Mouse (Mus musculus): ENCODE results near the gene Snapc5. TPM values are rescaled to one million over a fixed set of nuclear protein-coding genes. Genes with fewer than 3 reads are reported as not detected.

Snapc5 gene
- polyA plus RNA-seq, 1 experiment from 2014 or later = 27.9 TPM

DNA sequence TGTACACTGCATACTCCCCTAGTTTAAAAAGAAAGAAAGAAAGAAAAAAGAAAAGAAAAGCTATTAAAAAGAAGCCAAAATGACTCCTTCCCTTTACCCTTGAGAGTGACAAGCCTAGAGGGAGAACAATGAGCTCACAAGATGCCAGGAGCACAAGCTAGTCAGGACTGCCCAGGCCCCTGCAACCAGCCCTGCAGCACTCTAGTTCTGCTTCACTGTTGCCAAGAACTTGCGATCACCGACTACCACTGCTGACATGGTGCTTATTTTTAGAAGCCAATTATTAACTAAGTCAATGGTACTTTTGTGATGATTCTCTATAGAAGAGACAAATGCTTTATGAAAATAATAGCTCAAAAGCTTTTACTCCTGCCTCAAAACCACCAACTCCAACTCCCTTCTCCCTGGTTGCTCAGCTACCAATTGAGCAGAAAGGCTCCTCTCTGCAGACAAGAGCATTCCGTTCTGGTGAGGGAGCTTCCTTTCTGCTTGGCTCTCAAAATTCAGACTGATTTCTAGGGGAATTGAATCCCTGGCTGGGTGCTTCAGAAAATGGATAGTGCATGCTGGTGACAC is 28.5 kb downstream of the Snapc5 start:
- Histone ChIP-seq H3K4me1 (ENCODE audit: control insufficient read depth, insufficient read depth, low read length) (no peaks in the 10 kb centered on the region), H3K27me3 (ENCODE audit: control insufficient read depth, insufficient read depth, low read length) (no peaks in the 10 kb centered on the region), H3K27ac (ENCODE audit: low read length) (no peak overlapping the region), H3K9ac (replicated peaks; ENCODE audit: low read depth, low read length) (no peak overlapping the region), H3K36me3 (ENCODE audit: control insufficient read depth, insufficient read depth, low read length) (peaks cover 25% of the 10 kb centered on the region), H3K9me3 (ENCODE audit: control insufficient read depth, low read depth, low read length) (no peaks in the 10 kb centered on the region), H3K4me3 (ENCODE audit: low read depth, low read length) (no peak overlapping the region), H3K4me2 (replicated peaks; ENCODE audit: low read depth, low read length) (no peak overlapping the region)
- WGBS = 72% methylated on average over 3 of the region's 3 CpGs
- no peak for ATAC-seq (ENCODE audit: insufficient number of reproducible peaks, insufficient read depth, low FRiP score, low read depth)

DNA sequence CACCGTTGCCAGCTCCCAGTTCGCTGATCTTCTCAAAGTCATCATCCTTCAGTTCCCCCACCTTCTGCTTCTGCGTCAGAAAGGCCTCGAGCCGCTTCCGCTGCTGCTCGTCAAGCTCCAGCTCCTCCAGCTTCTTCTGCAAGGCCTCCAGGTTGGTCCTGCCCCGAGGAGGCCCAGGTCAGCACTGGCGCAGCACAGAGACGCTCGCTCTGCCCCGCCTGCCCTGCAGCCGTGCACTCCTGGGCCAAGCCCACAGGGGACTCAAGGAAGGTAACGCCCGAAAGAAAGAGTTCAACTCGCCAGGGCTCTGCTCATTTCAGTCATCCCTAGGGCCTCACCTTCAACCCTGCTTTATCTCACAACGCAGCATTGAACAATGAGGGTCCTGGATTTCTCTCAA is 35.4 kb downstream of the Snapc5 start:
- no peak overlapping the region for H3K27ac ChIP-seq (ENCODE audit: low read length)
- H3K4me2 ChIP-seq (replicated peaks; ENCODE audit: low read depth, low read length) = no peak overlapping the region
- no peaks in the 10 kb centered on the region for H3K9me3 ChIP-seq (ENCODE audit: control insufficient read depth, low read depth, low read length)
- peaks cover 13% of the 10 kb centered on the region; the same call in 1 of the 2 replicates for H3K36me3 ChIP-seq (ENCODE audit: control insufficient read depth, insufficient read depth, low read length)
- no peaks in the 10 kb centered on the region for H3K27me3 ChIP-seq (ENCODE audit: control insufficient read depth, insufficient read depth, low read length)
- H3K4me3 ChIP-seq (ENCODE audit: low read depth, low read length) = no peak overlapping the region
- 87% methylated on average over 17 of the region's 17 CpGs for WGBS
- peaks cover 2% of the 10 kb centered on the region; the same call in 1 of the 2 replicates for H3K4me1 ChIP-seq (ENCODE audit: control insufficient read depth, insufficient read depth, low read length)
- no peak for ATAC-seq (ENCODE audit: insufficient number of reproducible peaks, insufficient read depth, low FRiP score, low read depth)
- H3K9ac ChIP-seq (replicated peaks; ENCODE audit: low read depth, low read length) = no peak overlapping the region

DNA sequence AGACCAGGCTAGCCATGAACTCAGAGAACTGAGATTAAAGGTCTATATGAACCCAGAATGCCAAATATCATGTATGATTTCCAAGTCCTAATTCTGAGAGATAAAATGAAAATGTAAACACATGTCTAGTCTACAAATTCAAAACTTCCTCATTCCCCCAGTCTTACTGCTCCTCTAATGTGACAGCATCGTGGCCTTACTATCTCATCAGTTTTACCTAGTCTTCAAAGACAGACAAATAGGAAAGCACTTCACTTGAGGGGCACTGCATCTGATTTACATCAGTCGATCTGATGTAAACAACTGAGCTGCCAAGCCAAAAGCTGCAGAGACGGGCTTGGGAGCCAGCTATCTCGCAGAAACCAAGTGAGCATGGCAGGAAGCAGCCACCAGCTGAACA is 37.0 kb downstream of the Snapc5 start:
- Histone ChIP-seq H3K4me1 (ENCODE audit: control insufficient read depth, insufficient read depth, low read length) (peaks cover 2% of the 10 kb centered on the region; the same call in 1 of the 2 replicates), H3K4me3 (ENCODE audit: low read depth, low read length) (no peak overlapping the region), H3K36me3 (ENCODE audit: control insufficient read depth, insufficient read depth, low read length) (peaks cover 12% of the 10 kb centered on the region; the same call in 1 of the 2 replicates), H3K27ac (ENCODE audit: low read length) (no peak overlapping the region), H3K4me2 (replicated peaks; ENCODE audit: low read depth, low read length) (no peak overlapping the region), H3K9me3 (ENCODE audit: control insufficient read depth, low read depth, low read length) (no peaks in the 10 kb centered on the region), H3K9ac (replicated peaks; ENCODE audit: low read depth, low read length) (no peak overlapping the region), H3K27me3 (ENCODE audit: control insufficient read depth, insufficient read depth, low read length) (no peaks in the 10 kb centered on the region)
- 47% methylated on average over 4 of the region's 4 CpGs for WGBS
- ATAC-seq (ENCODE audit: insufficient number of reproducible peaks, insufficient read depth, low FRiP score, low read depth) = no peak

DNA sequence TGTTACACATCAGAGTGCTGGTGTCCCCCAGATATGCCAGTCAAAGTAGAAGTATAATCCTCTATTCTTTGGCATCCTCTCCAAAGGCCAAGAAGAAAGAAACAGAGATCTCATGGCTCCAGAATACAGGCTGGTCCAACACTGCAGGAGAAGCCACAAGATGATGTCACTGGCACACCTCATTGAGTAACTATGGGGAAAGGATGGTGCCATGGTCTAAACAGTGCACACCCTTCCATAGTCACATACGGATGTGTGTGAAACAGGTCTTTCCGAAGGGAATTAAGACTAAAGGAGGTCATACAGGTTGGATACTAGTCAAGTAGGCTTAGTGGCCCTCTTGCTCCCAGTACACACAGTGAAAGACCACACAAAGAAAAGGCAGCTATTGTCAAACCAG is 37.6 kb downstream of the Snapc5 start:
- H3K9me3 ChIP-seq (ENCODE audit: control insufficient read depth, low read depth, low read length) = no peaks in the 10 kb centered on the region
- no peak for ATAC-seq (ENCODE audit: insufficient number of reproducible peaks, insufficient read depth, low FRiP score, low read depth)
- H3K4me1 ChIP-seq (ENCODE audit: control insufficient read depth, insufficient read depth, low read length) = peaks cover 2% of the 10 kb centered on the region; the same call in 1 of the 2 replicates
- H3K36me3 ChIP-seq (ENCODE audit: control insufficient read depth, insufficient read depth, low read length) = peaks cover 9% of the 10 kb centered on the region; the same call in 1 of the 2 replicates
- WGBS = 88% methylated on average over 2 of the region's 2 CpGs
- H3K4me3 ChIP-seq (ENCODE audit: low read depth, low read length) = no peak overlapping the region
- no peaks in the 10 kb centered on the region for H3K27me3 ChIP-seq (ENCODE audit: control insufficient read depth, insufficient read depth, low read length)
- no peak overlapping the region for H3K4me2 ChIP-seq (replicated peaks; ENCODE audit: low read depth, low read length)
- H3K27ac ChIP-seq (ENCODE audit: low read length) = no peak overlapping the region
- H3K9ac ChIP-seq (replicated peaks; ENCODE audit: low read depth, low read length) = no peak overlapping the region

DNA sequence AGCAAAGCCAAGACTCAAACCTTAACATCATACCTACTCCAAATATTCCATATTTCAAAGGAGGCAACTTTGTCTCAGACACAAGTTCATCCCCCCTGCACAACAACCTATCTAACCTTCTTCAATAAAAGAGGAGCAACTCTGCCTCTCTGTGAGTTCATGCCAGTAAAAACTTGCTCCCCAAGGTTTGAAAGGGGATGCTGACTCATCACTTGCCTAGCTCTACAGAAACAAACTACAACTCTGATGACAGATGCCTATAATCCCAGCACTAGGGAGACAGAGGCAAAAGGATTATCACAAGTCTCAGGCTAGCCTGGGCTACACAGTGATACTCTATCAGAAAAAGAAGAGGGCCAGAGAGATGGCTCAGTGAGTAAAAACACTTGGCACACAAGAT is 38.8 kb downstream of the Snapc5 start:
- no peak overlapping the region for H3K27ac ChIP-seq (ENCODE audit: low read length)
- peaks cover 2% of the 10 kb centered on the region; the same call in 1 of the 2 replicates for H3K4me1 ChIP-seq (ENCODE audit: control insufficient read depth, insufficient read depth, low read length)
- H3K9ac ChIP-seq (replicated peaks; ENCODE audit: low read depth, low read length) = no peak overlapping the region
- no peak overlapping the region for H3K4me2 ChIP-seq (replicated peaks; ENCODE audit: low read depth, low read length)
- H3K36me3 ChIP-seq (ENCODE audit: control insufficient read depth, insufficient read depth, low read length) = peaks cover 4% of the 10 kb centered on the region; the same call in 1 of the 2 replicates
- H3K9me3 ChIP-seq (ENCODE audit: control insufficient read depth, low read depth, low read length) = no peaks in the 10 kb centered on the region
- no peaks in the 10 kb centered on the region for H3K27me3 ChIP-seq (ENCODE audit: control insufficient read depth, insufficient read depth, low read length)
- no peak for ATAC-seq (ENCODE audit: insufficient number of reproducible peaks, insufficient read depth, low FRiP score, low read depth)
- H3K4me3 ChIP-seq (ENCODE audit: low read depth, low read length) = no peak overlapping the region

DNA sequence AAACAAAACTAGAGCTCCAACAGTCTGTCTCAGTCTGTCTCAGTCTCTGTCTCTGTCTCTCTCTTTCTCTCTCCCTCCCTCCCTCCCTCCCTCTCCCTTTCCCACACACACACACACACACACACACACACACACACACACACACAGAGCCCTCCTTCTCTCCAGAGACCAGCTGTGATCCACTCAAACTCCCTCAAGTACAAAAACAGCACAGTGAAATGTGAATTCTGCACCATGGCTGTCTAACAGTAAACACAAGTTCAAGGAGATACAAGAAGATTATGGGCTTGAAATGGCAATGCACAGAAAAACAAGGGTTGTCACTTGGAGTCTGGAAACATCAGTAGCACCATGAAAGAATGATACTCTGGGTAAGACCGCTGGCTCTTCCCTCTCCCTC is 40.2 kb downstream of the Snapc5 start:
- no peaks in the 10 kb centered on the region for H3K9me3 ChIP-seq (ENCODE audit: control insufficient read depth, low read depth, low read length)
- H3K36me3 ChIP-seq (ENCODE audit: control insufficient read depth, insufficient read depth, low read length) = no peaks in the 10 kb centered on the region
- H3K4me2 ChIP-seq (replicated peaks; ENCODE audit: low read depth, low read length) = no peak overlapping the region
- no peak overlapping the region for H3K9ac ChIP-seq (replicated peaks; ENCODE audit: low read depth, low read length)
- no peak for ATAC-seq (ENCODE audit: insufficient number of reproducible peaks, insufficient read depth, low FRiP score, low read depth)
- no peaks in the 10 kb centered on the region for H3K27me3 ChIP-seq (ENCODE audit: control insufficient read depth, insufficient read depth, low read length)
- H3K4me1 ChIP-seq (ENCODE audit: control insufficient read depth, insufficient read depth, low read length) = peaks cover 2% of the 10 kb centered on the region; the same call in 1 of the 2 replicates
- 79% methylated on average over 1 of the region's 1 CpGs for WGBS
- no peak overlapping the region for H3K4me3 ChIP-seq (ENCODE audit: low read depth, low read length)
- no peak overlapping the region for H3K27ac ChIP-seq (ENCODE audit: low read length)

DNA sequence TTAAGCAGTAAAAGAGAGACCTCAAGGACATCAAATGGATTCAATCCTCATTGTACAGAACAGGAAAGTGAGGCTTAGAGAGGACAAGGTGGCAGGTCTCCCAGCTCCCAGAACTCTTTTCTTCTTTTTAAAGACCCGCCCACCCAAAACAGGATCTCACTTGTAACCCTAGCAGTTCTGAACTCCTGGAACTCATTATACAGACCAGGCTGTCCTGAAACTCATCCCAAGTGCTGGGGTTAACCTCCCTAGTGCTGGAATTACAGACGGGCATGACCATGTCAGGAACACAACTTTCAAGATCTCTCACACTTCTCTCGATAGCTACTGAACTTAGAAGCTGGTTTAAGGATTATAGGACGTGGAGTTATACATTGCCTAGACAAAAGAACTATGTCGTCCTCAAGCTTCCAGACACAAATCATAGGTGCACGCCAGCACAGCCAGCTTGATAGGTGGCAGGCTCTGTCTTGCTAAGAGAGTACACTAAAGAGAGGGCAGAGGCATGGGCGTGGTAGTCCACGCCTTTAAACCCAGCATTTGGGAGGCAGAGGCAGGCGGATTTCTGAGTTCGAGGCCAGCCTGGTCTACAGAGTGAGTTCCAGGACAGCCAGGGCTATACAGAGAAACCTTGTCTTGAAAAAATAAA is 40.8 kb downstream of the Snapc5 start:
- Histone ChIP-seq H3K27ac (ENCODE audit: low read length) (no peak overlapping the region), H3K27me3 (ENCODE audit: control insufficient read depth, insufficient read depth, low read length) (no peaks in the 10 kb centered on the region), H3K36me3 (ENCODE audit: control insufficient read depth, insufficient read depth, low read length) (no peaks in the 10 kb centered on the region), H3K4me3 (ENCODE audit: low read depth, low read length) (no peak overlapping the region), H3K4me2 (replicated peaks; ENCODE audit: low read depth, low read length) (no peak overlapping the region), H3K9ac (replicated peaks; ENCODE audit: low read depth, low read length) (no peak overlapping the region), H3K4me1 (ENCODE audit: control insufficient read depth, insufficient read depth, low read length) (peaks cover 2% of the 10 kb centered on the region; the same call in 1 of the 2 replicates), H3K9me3 (ENCODE audit: control insufficient read depth, low read depth, low read length) (no peaks in the 10 kb centered on the region)
- ATAC-seq (ENCODE audit: insufficient number of reproducible peaks, insufficient read depth, low FRiP score, low read depth) = no peak
- WGBS = 82% methylated on average over 10 of the region's 10 CpGs

DNA sequence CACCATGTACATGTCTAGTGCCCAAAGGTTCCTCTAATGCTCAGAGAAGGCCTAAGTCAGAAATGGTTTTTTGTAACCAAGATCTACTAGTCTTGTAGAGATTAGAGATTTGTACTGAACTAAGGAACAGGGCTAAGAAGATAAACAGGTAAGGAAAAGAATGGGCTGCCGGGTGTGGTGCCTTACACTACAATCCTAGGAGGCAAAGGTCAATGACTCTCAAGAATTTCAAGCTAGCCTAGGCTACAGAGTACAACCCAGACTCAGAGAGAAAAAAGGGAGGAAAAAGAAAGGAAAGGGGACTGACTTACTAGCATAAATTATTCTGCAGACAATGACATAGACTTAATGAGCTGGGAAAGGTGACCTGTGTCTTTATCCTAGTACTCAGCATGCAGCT is 41.5 kb downstream of the Snapc5 start:
- H3K4me1 ChIP-seq (ENCODE audit: control insufficient read depth, insufficient read depth, low read length) = peaks cover 2% of the 10 kb centered on the region; the same call in 1 of the 2 replicates
- no peak overlapping the region for H3K4me2 ChIP-seq (replicated peaks; ENCODE audit: low read depth, low read length)
- no peaks in the 10 kb centered on the region for H3K9me3 ChIP-seq (ENCODE audit: control insufficient read depth, low read depth, low read length)
- WGBS = 51% methylated on average over 1 of the region's 1 CpGs
- H3K36me3 ChIP-seq (ENCODE audit: control insufficient read depth, insufficient read depth, low read length) = no peaks in the 10 kb centered on the region
- H3K4me3 ChIP-seq (ENCODE audit: low read depth, low read length) = no peak overlapping the region
- H3K9ac ChIP-seq (replicated peaks; ENCODE audit: low read depth, low read length) = no peak overlapping the region
- ATAC-seq (ENCODE audit: insufficient number of reproducible peaks, insufficient read depth, low FRiP score, low read depth) = no peak
- H3K27ac ChIP-seq (ENCODE audit: low read length) = no peak overlapping the region
- H3K27me3 ChIP-seq (ENCODE audit: control insufficient read depth, insufficient read depth, low read length) = no peaks in the 10 kb centered on the region

All from stomach, embryonic 14.5 days (tissue).